Mouse (Mus musculus): Measurements from ENCODE around the gene Cenpa. TPM values are rescaled to one million over a fixed set of nuclear protein-coding genes. Genes with fewer than 3 reads are reported as not detected.
"Not testable (repeated sequence)": the region's sequence is repeated elsewhere in the genome, so short reads cannot be mapped to it uniquely, and the experiment has no call there.

Cenpa gene
- total RNA-seq, 4 experiments from 2014 or later = 1.5 to 2.2 (median 1.6) TPM

DNA sequence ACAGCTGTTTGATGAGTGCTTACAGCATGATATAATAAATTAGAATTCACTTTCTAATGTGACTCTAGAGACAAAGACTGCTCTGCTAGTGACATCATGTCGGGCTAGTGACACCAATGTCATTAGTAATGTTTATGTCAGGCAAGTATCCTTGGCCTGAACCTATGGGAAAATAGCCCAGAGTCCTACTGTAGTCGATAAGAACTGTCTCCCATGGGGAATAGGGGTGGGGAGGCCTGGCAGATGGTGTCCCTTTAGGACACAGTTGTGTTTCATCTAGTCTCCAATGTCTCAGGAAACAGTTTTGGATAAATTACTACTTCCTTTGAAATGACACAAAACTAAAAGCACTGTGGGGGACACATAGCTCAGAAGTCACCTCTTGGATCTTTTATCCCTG lies 20.5 kb upstream of the Cenpa start:
- no peak for DNase-seq (ENCODE audit: low spot score in 2 of 2)

DNA sequence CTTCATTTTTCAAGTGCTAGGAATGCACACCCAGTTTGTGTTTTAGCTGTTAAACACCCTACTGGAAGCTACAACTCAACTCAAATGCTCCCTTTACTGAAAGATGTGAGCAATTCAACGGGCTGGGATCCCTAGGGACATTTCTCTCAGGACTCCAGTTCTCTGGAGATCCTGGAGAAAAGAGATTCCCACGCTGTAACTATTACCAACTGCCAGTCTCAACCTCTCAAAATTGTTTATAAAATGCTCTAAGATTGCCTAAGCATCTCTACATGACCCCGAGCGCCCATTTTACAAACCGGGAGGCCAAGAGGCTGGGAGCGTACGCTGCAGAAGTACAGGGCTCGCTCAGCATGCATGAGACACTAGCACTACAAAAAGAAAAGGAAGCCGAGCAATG lies 19.2 kb upstream of the Cenpa start:
- no peak for DNase-seq (ENCODE audit: low spot score in 2 of 2)

DNA sequence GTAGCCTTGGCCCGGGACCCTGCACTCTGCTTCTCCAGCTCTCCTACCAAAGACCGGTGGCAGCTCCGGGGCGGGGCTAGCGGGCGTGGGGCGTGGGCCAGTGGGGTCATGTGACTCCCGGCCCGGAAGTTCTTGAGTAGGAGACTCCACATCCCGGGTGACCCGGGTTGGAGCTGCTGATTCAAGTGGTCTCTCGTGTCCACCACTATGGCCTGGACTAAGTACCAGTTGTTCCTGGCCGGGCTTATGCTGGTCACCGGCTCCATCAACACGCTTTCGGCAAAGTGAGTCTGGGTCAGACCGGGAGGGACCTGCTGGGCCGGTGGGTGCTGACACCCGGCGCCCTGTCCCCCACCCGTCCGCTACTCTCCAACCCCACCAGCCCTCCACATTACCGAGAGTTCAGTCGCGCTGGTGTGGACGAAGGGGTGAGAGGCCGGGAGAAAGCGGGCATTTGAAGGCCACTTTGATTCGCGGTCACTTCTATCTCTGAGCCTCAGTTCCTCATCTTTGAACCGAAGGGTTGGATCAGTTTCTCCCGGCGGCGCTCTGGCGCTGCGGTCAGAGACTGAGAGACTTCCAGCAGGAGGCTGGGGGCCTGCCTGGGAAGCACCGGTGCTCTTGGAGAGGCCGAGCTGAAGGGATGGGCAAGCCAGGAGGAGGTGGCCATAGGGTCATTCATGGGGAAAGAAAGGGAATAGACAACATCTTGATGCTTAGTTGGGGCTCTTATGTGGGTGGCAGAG lies 18.6 kb upstream of the Cenpa start, which contains the start of gene Slc35f6:
Gene Slc35f6, plus strand, starts transcription at position 119 of the 746 bp plus-strand sequence.
- peak; percentile 89 to 90 for DNase-seq (ENCODE audit: low spot score in 2 of 2)

DNA sequence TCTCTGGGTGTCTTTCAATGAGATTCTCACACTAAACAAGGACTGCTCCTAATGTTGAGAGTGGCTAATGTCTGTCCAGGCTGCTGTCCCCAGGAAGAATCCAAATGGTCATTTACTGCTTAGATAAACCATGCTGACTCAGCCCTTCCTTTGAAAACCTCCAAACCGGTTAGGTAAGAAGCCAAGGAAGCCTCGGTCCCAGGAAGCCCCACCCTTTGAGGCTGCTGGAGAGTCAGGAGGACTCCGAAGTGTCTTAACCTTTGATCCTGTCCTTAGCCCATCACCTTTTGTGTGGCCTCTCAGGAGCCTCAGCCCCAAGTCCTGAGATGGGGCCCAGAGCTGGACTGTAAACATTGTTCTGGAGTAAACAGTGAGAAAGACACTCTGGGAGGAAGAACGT lies 17.0 kb upstream of the Cenpa start:
- DNase-seq (ENCODE audit: low spot score in 2 of 2) = no peak

DNA sequence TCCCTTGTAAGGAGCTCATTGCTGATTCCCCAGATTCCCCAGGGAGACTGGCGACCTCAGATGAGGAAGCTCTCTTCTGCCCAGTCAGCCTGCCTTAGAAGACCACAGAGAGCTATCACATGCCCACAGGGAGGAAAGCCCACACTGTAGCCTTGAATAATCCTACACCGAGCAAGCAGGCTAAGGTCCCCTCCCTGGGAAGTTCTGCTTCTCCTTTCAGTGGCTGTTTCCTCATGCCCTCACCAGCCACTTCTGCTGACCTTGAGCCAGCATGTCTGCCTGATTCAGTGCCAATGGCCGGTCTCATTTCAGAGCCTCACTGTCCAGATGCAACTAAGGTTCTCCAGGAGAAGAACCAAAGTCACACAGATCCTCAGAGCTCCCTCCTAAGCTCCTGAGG lies 15.8 kb upstream of the Cenpa start:
- peak in 1 of 2 experiments; percentile 30 for DNase-seq (ENCODE audit: low spot score in 2 of 2)

DNA sequence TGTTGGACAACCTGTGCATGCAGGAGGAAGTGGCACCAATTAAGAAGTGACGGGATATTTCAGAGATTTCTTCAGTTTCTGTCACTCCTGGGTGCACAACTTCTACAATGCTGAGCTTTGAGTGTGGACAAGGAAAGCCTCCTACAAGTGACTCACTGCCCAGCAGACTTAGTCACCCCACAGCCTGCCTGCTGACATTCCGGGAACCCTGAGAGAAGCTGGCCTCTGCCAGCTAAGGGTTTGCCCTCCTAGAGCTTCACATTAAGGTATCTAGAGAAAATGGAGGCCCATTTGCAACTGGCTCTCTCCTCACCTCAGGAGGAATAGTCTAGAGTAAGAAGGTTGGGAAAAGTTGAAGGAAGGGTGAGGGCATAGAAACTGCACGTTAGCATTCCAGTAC lies 15.0 kb upstream of the Cenpa start:
- DNase-seq (ENCODE audit: low spot score in 2 of 2) = no peak

DNA sequence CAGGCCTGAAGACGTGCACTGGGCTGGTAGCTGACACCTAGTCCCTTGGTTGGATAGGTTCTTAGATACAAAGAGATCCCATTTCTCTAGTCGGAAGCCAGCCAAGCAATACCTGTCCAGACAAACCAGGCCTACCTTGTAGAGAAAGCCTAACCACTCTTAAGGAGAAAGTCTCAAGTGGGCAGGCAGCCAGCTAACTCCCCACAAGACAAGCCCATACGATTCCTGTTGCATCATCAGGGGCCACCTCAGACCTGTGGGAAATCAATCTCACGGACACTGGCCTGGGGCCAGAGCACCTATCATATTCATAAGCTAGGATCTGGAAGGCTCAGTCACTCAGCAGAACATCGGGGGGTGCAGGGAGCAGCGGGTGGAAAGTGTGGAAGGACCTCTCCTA lies 13.3 kb upstream of the Cenpa start:
- DNase-seq (ENCODE audit: low spot score in 2 of 2) = no peak

DNA sequence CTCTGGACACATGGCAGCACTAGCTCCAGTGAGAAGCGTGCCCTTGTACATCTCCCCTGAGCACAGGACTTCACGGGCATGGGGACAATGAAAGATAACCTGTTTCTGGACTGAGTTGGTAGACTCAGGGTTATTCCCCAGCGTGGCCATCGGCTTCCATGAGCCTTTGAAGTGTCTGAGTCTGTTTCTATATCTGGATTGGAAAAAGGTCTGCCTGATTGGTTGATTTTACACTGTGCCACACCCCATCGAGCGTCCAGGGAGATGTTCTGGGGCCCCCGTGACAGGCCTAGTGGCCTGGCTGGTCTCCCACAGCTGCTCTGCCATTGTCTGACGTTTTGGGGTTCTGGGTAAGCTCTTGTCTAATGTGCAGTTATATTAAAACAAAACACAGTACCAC lies 11.5 kb upstream of the Cenpa start:
- no peak for DNase-seq (ENCODE audit: low spot score in 2 of 2)

DNA sequence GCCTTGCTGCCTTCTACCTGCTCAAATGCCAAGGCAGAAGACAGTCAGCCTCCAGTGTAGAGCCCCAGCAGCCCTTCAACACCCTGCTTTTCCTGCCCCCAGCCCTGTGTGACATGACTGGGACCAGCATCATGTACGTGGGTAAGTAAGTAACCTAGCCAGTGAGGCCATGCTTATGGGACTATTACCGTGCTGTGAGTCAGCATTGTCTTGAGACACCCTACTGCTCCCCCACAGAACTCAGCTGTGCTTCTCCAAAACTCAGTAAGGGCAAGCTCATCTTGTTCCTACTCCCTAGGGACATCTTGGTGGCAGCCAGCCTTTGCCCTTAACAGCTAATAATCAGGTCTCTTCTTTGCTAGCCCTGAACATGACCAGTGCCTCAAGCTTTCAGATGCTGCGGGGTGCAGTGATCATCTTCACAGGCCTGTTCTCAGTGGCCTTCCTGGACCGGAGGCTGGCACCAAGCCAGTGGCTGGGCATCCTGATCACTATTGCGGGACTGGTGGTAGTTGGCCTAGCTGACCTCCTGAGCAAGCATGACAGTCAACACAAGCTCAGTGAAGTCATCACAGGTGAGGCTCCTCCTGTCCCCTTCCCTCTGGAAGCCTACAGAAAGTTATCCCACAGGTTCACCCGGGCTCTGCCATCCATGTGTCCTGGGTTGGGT lies 10.9 kb upstream of the Cenpa start:
- no peak for DNase-seq (ENCODE audit: low spot score in 2 of 2)

DNA sequence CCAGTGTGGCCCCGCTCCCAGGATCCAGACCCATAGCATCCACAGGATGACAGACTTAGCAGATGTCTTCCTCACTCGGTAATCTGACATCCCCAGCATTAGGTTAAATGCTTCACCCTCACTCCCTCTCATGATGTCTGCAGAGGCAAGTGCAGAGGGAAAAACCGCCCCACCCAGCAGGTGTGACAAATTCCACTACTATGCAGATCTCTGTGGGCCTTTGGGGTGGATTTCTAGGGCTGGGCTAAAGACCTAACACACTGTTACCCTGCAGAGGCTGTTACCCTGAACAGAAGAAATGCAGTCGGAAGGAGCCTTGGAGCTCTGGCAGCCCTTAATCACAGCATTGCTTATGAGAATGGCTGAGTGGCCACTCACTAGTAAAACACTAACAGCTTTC lies 7.5 kb upstream of the Cenpa start:
- DNase-seq (ENCODE audit: low spot score in 2 of 2) = no peak

DNA sequence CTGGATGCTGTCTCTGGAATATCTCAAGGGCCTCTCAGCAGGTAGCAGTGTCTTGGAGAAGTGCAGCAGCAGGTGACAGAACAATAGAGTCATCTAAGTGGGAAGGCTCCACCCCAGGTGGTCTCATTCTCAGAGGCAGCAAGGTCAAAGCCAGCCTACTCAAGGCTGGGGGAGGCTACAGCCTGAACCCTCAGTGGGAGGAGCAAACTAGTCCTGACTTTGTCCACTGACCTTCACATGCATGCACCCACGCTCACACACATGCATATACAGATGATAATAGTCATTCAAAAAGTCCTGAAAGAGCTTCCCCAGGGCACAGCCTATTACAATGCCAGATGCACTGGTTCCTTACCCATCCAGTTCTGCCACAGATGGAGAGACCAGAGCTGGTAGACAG lies 6.3 kb upstream of the Cenpa start:
- DNase-seq (ENCODE audit: low spot score in 2 of 2) = no peak

DNA sequence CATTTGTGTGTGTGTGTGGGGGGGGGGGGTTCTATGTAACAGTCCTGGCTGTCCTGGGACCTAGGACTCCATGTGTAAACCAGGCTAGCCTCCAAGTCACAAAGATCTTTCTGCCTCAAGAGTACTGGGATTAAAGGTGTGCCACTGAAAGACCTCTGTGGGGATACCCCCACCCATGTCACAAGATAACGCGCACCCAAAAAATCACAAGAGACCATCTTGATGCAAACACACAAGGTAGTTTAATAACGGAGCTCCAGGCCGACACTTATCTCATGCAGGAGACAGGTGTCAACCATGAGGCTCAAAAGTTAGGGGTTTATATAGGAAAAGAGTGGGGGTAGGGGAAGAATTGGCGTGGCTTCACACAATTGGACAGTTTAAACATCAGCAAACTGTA lies 5.8 kb upstream of the Cenpa start:
- no peak for DNase-seq (ENCODE audit: low spot score in 2 of 2)

DNA sequence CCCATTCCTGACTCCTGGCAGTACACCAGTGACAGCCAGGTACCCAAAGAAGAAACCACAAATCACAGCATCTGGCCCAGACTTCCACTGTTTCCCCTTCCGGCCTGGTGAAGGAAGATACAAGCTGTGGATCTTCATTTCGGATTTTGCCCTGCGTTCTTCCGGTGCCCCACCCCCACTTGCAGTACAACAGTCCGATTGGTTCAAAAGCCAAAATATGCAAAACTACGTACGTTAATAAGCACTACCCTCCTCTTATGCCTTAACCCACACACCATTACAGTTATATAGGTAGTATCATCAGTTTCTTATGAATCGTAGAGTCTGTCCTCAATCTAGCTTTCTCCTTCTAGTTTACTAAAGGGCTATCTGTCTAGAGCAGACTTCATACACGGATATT lies 1.2 kb upstream of the Cenpa start:
- no peak for DNase-seq (ENCODE audit: low spot score in 2 of 2)

DNA sequence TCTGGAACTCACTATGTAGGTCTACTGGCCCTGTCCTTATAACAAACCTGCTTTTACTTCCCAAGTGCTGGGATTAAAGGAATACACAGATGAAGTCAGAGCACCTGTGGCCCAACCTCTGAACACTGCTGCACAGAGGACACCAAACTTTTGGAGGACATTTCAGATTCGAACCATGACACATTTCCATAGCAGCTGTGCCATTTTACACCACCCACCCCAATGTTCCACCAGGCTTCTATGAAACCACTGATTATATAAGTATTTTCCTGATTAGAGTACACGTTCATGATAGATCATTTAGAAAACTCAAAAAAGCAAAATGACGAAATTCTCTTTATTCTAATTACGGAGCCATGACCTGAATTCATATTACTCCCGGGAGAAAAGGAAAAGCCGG lies 609 bp upstream of the Cenpa start:
- no peak for DNase-seq (ENCODE audit: low spot score in 2 of 2)

DNA sequence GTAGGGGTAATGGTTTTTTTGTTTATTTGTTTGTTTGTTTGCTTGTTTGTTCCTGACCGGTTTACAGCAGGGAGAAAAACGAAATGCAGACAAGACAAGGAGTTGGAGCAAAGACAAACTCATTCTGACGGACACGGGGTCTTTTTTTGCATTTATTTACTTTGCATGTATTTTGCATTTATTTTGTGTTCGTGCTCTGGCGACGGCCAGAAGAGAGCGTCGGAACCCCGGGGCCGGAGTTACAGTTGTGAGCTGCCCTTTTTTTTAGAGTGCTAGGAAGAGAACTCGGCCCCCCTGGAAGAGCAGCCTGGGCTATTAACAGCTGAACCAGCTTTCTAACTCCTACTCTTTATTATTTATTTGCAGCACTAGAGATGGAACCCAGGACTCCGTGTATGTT lies 638 bp downstream of the Cenpa start:
- no peak for DNase-seq (ENCODE audit: low spot score in 2 of 2)

DNA sequence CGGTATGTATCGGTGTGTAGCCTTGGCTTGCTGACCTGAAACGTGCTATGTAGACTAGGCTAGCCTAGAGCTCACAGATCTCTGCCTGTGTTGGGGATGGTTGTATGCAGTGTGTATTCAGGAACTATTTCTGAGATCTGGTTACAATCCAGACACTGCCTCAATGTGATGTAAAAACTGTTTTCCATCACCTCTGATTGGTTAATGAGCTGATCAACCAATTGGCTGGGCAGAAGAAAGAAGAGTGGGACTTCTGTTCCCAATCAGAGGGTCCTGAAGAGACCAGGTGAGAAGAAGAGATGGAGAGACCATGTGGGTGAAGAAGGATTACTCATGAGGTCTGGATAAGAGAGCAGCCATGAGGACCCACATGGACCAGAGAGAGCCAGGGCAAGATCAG lies 1.1 kb downstream of the Cenpa start:
- DNase-seq (ENCODE audit: low spot score in 2 of 2) = no peak

DNA sequence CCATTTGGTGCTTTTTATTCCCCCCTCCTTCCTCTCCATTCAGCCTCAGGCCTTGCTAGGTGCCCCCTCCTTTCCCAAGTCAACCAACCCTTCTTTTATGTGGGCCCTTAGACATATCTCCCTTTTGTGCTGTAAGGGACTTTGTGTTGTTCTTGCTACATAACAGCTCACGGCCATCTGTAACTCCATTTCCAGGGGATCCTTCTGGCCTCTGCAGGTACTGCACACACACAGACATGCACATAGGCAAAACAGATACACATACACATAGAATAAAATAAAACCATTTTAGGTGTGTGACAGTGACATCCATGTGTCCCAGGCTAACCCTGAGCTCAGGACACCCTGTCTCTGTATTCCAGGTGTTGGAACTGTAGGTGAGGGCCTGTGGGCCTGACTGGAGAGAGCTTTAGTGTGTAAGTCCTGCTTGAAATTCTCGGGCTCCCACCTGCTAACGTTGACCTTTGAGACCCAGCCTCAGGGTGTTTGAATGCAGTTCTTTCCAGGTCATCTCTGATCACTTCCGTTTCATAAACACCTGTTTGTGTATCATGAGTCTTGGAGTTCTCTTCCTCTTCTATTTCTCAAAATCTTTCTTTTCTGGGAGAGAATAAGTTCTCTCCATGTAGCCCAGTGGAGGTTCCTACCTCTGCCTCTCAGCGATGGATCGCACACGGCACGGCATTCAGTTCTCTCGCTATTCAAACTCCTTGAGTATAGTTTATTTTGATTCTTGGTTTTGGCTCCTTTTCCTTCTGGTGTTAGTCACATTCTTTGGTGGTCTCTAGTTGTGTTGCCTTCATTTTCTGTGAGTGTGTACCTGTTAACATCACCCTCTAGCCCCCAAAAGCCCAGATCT lies 2.3 kb downstream of the Cenpa start:
- DNase-seq (ENCODE audit: low spot score in 2 of 2) = no peak

DNA sequence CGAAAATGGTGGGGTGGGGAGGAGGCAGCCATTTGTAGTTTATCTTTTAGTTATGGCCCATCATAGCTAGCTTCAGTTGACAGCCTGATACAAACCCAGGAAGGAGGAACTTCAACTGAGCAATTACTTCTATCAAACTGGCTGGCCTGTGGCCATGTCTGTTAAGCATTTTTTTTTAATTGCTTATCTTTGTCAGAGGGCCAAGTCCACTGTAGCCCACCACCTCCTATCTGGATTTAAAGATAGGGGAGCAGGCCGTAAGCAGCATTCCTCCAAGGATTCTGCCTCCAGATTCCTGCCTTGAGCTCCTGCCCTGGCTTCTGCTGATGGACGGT lies 2.9 kb downstream of the Cenpa start:
- no peak for DNase-seq (ENCODE audit: low spot score in 2 of 2)

DNA sequence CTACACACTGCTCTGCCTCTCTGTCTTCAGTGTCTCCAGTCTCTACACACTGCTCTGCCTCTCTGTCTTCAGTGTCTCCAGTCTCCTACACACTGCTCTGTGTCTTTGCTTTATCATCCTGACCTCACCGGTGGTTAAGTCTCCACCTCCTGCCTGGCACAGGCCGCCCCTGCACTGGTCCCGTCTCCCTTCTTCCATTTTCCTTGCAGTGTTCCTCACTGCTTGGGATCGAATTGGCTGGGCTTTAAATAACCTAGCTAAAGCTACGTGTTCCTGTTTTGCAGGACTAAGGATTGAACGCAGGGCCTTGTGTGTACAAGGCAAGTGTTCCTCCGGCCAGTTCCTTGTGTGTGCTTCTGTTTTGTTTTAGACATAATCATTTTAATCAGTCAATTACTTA lies 3.5 kb downstream of the Cenpa start:
- no peak for DNase-seq (ENCODE audit: low spot score in 2 of 2)

DNA sequence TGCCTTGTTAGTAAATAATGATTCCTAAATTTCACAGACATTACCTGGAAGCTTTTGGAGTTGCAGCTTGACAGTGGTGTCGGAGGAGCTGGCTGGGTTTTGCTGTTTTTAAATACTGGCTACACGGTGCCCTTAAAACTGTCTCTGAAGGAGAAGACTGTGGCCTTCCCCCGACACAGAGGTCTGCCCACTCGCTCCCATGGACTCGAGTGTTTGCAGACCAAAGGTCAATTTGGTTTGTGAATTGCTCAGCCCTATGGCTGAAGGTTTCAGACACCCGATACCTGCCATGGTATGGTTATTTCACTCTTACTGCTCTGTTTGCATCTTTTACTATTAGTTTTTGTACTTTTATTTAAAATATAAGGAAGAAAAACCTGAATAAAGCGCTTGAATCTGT lies 7.4 kb downstream of the Cenpa start:
- no peak for DNase-seq (ENCODE audit: low spot score in 2 of 2)

DNA sequence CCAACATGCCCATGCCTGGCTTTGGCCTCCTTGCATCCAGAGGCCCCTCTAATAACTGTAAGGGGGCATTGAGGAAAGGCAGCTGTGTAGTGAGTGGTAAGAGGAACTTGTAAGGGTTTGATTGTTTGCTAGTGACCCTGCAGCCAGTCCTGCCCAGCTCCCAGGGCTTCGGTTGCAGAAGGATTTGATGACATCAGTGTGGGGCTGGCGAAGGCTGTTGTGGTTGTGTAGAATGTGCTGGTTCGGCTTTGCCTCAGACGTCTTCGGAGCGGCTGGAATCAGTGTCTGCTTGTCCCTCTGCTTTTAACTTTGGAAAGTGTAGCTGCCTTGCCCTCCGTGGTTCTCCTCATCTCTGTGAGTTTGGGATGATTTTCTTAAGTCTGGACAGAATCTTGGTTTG lies 10.2 kb downstream of the Cenpa start:
- DNase-seq (ENCODE audit: low spot score in 2 of 2) = no peak

DNA sequence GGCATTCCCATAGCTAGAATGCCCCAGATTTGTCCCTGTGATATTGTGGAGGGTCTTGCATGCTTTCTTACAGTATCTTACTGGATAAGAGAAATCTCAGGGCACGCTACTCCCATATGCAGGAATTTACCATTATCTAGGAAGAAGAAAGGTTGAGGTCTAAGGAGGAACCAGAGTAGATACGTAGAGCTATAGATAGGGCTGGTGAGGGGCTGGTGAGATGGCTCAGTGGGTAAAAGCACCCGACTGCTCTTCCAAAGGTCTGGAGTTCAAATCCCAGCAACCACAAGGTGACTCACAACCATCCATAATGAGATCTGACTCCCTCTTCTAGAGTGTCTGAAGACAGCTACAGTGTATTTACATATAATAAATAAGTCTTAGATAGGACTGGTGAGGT lies 11.5 kb downstream of the Cenpa start:
- DNase-seq (ENCODE audit: low spot score in 2 of 2) = not testable (repeated sequence)
